Mouse (Mus musculus) midbrain, embryonic 13.5 days (tissue): ENCODE data around the gene Rps18. TPM values are rescaled to one million over a fixed set of nuclear protein-coding genes. Genes with fewer than 3 reads are reported as not detected.

Experiments used
- ATAC-seq: fragments of 200-750 bp; cut with Nextera tagmentation; 2 replicates; pipeline ENCODE4 v1.8.0; 2017; ENCODE audit warnings: mild to moderate bottlenecking, moderate TSS enrichment, moderate library complexity
- H3K27ac ChIP-seq: fragments of 300-500 bp; sonication (generic); 2 replicates; pipeline ENCODE4 v1.5.1; 2015; ENCODE audit warnings: inconsistent platforms, mild to moderate bottlenecking, moderate library complexity
- H3K27me3 ChIP-seq: fragments of 300-500 bp; sonication (generic); 2 replicates; pipeline ENCODE4 v1.6.1; 2015; ENCODE audit warnings: mild to moderate bottlenecking, inconsistent platforms
- H3K36me3 ChIP-seq: fragments of 300-500 bp; sonication (generic); 2 replicates; pipeline ENCODE4 v1.6.1; 2015; ENCODE audit warnings: mild to moderate bottlenecking, inconsistent platforms
- H3K4me1 ChIP-seq: fragments of 300-500 bp; sonication (generic); replicated peaks from 2 replicates; pipeline ENCODE4 v1.6.1; 2015; ENCODE audit warnings: inconsistent platforms
- H3K4me2 ChIP-seq: fragments of 300-500 bp; sonication (generic); replicated peaks from 2 replicates; pipeline ENCODE4 v1.6.1; 2015; ENCODE audit warnings: moderate library complexity, mild to moderate bottlenecking, inconsistent platforms
- H3K4me3 ChIP-seq: fragments of 300-500 bp; sonication (generic); replicated peaks from 2 replicates; pipeline ENCODE4 v1.5.1; 2015; ENCODE audit warnings: mild to moderate bottlenecking, inconsistent platforms
- H3K9ac ChIP-seq: fragments of 300-500 bp; sonication (generic); replicated peaks from 2 replicates; pipeline ENCODE4 v1.6.1; 2015; ENCODE audit warnings: mild to moderate bottlenecking, inconsistent platforms
- H3K9me3 ChIP-seq: fragments of 300-500 bp; sonication (generic); 2 replicates; pipeline ENCODE4 v1.6.1; 2016; ENCODE audit warnings: mild to moderate bottlenecking, inconsistent platforms
- whole genome bisulfite sequencing: fragments of 180-500 bp; shearing (Covaris S2); methylation state at CpG from one replicate; pipeline ENCODE4 v1.1.7; 2015; 5-methylcytosine and 5-hydroxymethylcytosine counted together
- polyA plus RNA-seq: library from polyadenylated mRNA; unstranded; fragments of >200 nt; fragmentation: Nextera tagmentation; extraction: Ambion mirVana; gene quantifications from 2 replicates; pipeline ENCODE4 v1.2.1, GENCODE M21; 2015

Rps18 gene
- polyA plus RNA-seq, 1 experiment from 2014 or later: 949 TPM

DNA sequence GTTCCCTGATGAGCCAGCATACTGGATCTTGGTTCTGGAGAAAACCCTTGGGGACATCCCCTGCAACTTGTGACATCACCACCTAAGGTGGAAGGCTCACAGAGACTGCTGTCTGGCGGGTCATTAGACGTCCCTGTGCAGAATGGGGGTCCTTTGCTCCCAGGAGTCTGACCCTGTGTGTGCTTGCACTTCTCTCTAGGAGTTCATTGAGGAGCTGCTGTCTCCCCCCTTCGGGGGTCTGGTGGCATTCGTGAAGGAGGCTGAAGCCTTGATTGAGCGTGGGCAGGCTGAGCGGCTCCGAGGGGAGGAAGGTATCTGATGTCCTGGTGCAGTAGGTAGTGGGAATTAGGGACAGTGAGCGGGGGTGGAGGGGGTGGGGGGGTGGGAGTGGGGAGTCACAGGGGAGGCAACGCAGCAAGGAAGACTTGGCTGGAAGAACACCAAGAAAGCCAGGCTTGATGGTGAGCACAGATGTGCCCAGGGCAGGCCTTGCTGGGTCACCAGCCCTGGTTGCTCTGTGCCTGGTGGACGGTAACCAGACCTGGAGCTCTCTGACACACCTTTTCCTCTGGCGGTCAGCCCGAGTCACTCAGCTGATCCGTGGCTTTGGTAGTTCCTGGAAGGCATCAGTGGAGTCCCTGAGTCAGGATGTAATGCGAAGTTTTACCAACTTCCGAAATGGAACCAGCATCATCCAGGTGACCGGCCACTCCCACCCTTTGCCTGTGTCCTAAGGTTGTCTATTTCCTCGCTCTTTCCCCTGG lies 9.5 kb upstream of the Rps18 start:
- peaks cover 60% of the 10 kb centered on the region for H3K36me3 ChIP-seq
- H3K4me1 ChIP-seq: no peaks in the 10 kb centered on the region
- ATAC-seq: no peak
- H3K4me2 ChIP-seq: no peak overlapping the region
- H3K27me3 ChIP-seq: no peaks in the 10 kb centered on the region
- no peak overlapping the region for H3K4me3 ChIP-seq
- WGBS: 93% methylated on average over 17 of the region's 17 CpGs
- no peaks in the 10 kb centered on the region for H3K9me3 ChIP-seq
- no peak overlapping the region for H3K9ac ChIP-seq
- H3K27ac ChIP-seq: no peak overlapping the region

DNA sequence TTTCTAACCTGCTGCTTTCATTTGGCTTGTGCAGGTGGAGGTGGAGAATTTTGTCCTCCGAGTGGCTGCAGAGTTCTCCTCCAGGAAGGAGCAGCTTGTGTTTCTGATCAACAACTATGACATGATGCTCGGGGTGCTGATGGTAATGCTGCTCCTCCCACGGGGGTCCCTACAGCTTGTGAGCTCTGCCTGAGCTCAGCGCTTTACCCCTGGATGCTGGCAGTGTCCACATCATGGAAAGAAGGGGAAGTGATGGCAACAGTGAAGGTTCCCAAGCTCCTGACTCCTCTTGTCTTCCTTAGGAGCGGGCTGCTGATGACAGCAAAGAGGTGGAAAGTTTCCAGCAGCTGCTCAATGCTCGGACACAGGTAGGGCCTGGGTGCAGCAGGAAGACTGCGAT lies 7.1 kb upstream of the Rps18 start:
- no peaks in the 10 kb centered on the region for H3K27me3 ChIP-seq
- H3K9me3 ChIP-seq: no peaks in the 10 kb centered on the region
- no peak overlapping the region for H3K9ac ChIP-seq
- H3K4me1 ChIP-seq: peaks cover 3% of the 10 kb centered on the region
- no peak overlapping the region for H3K4me3 ChIP-seq
- ATAC-seq: no peak
- H3K4me2 ChIP-seq: no peak overlapping the region
- no peak overlapping the region for H3K27ac ChIP-seq
- H3K36me3 ChIP-seq: peaks cover 84% of the 10 kb centered on the region
- WGBS: 97% methylated on average over 7 of the region's 7 CpGs

DNA sequence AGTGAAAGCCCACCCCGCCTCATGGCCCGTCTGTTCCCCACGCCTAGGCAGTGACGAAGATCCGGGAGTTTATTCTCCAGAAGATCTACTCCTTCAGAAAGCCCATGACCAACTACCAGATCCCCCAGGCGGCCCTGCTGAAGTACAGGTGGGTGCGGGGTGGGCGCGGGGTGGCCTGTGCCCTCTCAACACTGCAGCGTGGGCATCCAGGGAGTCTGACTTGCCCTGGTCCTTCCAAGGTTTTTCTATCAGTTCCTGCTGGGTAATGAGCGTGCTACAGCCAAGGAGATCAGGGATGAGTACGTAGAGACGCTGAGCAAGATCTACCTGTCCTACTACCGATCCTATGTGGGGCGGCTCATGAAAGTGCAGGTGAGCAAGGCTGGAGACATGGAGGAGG lies 4.1 kb upstream of the Rps18 start:
- peaks cover 69% of the 10 kb centered on the region for H3K36me3 ChIP-seq
- no peak for ATAC-seq
- WGBS: 96% methylated on average over 15 of the region's 15 CpGs

DNA sequence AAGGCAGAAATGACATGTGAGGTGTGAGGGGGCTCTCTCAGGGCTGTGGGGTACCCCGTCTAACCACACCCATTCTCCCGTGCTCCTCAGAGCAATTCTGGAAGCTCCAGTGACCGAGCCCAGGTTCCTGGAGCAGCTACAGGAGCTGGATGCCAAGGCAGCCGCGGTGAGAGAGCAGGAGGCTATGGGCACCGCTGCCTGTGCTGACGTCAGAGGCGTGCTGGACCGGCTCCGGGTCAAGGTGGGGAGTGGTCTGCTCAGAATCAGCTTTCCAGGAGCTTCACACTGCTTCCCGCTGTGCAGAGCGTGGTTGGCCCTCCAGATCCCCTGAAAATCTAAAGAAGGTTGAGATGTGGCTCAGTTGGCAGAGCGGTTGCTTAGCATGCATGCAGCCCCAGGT lies 3.3 kb upstream of the Rps18 start:
- ATAC-seq: no peak
- Histone ChIP-seq H3K36me3 (peaks cover 66% of the 10 kb centered on the region), H3K4me2 (no peak overlapping the region), H3K9me3 (no peaks in the 10 kb centered on the region), H3K4me3 (no peak overlapping the region), H3K27me3 (no peaks in the 10 kb centered on the region), H3K9ac (no peak overlapping the region), H3K4me1 (peaks cover 26% of the 10 kb centered on the region), H3K27ac (no peak overlapping the region)
- WGBS: 96% methylated on average over 13 of the region's 13 CpGs

More for the DNA sequence above, 4.1 kb upstream of the Rps18 start:
- peaks cover 18% of the 10 kb centered on the region for H3K4me1 ChIP-seq
- no peaks in the 10 kb centered on the region for H3K27me3 ChIP-seq
- H3K4me2 ChIP-seq: no peak overlapping the region
- no peak overlapping the region for H3K27ac ChIP-seq
- 0 out of 2 replicates have a peak overlapping the region, but pooled peaks have one; percentile 19 for H3K9ac ChIP-seq
- no peak overlapping the region for H3K4me3 ChIP-seq
- H3K9me3 ChIP-seq: no peaks in the 10 kb centered on the region

DNA sequence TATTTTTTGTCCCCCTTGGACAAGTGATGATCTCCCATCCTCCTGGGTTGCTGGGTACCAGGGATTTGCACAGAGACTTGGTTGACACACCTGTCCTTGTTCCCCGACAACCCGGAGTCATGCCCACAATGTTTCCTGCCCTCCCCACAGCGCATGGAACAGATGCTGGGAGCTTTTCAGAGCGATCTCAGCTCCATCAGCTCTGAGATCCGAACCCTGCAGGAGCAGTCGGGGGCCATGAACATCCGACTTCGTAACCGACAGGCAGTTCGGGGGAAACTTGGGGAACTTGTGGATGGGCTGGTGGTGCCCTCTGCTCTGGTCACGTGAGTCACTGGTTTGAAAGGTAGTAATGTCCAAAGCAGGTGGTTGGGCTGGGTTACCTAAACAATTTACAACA lies 2.6 kb upstream of the Rps18 start:
- no peak for ATAC-seq
- peaks cover 65% of the 10 kb centered on the region for H3K36me3 ChIP-seq

DNA sequence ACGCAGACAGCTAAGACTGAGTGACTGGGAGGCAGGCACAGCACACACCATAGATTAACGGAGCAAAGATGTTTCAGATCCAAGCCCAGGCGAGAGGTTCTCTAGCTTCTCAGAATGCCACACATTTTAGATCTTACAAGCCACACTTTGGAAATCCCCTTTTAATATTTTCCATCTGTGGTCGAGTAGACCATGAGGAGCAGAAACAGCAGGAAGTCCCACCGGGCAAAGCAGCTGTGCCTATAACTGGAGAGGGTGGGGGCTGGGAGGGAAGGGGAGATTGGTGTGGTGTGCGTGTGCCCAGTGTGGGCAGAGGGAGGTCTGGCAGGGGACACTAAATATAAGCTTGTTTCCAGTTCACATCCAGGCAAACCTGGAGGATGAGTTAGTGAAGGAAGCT lies 1.7 kb upstream of the Rps18 start:
- Histone ChIP-seq H3K4me1 (peaks cover 42% of the 10 kb centered on the region), H3K27me3 (no peaks in the 10 kb centered on the region), H3K36me3 (peaks cover 65% of the 10 kb centered on the region), H3K4me2 (no peak overlapping the region), H3K9ac (no peak overlapping the region), H3K9me3 (no peaks in the 10 kb centered on the region), H3K27ac (no peak overlapping the region), H3K4me3 (no peak overlapping the region)
- ATAC-seq: no peak
- WGBS: 91% methylated on average over 6 of the region's 6 CpGs

More for the DNA sequence above, 2.6 kb upstream of the Rps18 start:
- Histone ChIP-seq H3K4me1 (peaks cover 33% of the 10 kb centered on the region), H3K9me3 (no peaks in the 10 kb centered on the region), H3K4me3 (no peak overlapping the region), H3K27ac (no peak overlapping the region), H3K4me2 (no peak overlapping the region), H3K9ac (no peak overlapping the region), H3K27me3 (no peaks in the 10 kb centered on the region)
- WGBS: 93% methylated on average over 11 of the region's 11 CpGs

DNA sequence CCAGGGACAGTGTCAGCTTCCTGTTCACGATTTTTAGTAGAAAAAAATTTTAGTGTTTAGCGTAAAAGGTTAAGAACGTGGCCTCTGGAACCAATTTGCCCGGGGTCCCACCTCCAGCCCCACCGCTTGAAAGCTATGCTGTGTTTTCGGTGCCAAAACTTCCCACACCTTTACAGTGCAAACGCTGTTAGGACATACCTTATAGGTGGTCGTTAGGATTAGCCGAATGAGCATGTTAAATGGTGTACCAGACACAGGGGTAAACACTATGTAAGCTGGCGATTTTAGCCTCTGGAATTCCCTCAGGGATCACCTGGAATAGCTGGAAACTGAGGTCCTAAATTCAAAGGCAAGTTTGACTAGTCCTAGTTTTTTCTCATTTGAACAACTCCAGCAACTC lies 535 bp upstream of the Rps18 start:
- H3K27ac ChIP-seq: peak overlapping the region; percentile 90
- peak overlapping the region; percentile 87 for H3K4me2 ChIP-seq
- H3K27me3 ChIP-seq: no peaks in the 10 kb centered on the region
- H3K9me3 ChIP-seq: no peaks in the 10 kb centered on the region
- 12% methylated on average over 10 of the region's 10 CpGs for WGBS
- no peak for ATAC-seq
- peaks cover 54% of the 10 kb centered on the region for H3K4me1 ChIP-seq
- peak overlapping the region; percentile 85 for H3K4me3 ChIP-seq
- peaks cover 64% of the 10 kb centered on the region for H3K36me3 ChIP-seq
- peak overlapping the region; percentile 89 for H3K9ac ChIP-seq

DNA sequence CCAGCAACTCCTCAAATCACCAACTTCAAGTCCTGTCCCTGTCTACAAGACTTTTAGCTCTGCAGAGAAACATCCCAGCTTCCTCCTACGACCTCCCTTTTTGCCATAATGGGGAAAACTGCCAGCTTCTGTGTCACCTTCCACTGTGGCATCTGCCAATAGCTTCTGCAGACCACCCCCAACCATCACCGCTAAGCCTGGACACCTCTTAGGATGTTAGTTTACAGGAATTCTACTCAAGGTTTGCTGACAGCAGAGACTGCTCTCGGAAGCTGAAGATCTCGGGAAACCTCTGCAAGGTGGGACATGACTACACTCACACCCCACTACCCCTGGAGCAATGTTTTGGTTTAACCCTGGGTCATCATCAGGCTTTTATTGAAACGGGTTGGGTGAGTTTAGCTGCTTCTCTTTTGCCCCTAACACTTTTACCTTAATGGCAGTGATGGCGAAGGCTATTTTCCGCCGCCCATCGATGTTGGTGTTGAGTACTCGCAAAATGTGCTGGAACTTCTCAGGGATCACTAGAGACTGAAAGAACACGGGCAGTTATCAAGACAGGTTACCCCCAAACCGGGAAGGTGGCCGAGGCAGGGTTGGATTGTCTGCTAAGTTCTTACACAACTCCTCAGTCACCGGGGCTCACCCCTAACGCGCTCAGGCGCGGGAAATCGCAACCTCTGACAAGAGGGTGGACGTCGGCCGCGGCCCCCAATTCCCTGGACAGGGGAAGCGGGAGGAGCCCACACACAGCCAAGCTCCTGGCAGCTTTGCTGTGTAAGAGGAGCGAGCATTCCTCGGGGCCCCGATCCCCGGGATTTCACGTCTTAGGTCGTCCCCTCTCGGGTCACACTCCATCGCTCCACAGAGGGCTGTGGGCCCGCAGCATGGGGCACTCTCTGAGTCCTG lies 901 bp downstream of the Rps18 start:
- Histone ChIP-seq H3K9ac (peak overlapping the region; percentile 96), H3K27ac (peak overlapping the region; percentile 88), H3K4me2 (peak overlapping the region; percentile 81), H3K4me1 (peaks cover 68% of the 10 kb centered on the region), H3K4me3 (peak overlapping the region; percentile 85), H3K9me3 (no peaks in the 10 kb centered on the region), H3K36me3 (peaks cover 52% of the 10 kb centered on the region), H3K27me3 (no peaks in the 10 kb centered on the region)
- peak; percentile 51; the same call in 1 of the 2 replicates for ATAC-seq
- under 1% methylated on average over 33 of the region's 33 CpGs for WGBS

DNA sequence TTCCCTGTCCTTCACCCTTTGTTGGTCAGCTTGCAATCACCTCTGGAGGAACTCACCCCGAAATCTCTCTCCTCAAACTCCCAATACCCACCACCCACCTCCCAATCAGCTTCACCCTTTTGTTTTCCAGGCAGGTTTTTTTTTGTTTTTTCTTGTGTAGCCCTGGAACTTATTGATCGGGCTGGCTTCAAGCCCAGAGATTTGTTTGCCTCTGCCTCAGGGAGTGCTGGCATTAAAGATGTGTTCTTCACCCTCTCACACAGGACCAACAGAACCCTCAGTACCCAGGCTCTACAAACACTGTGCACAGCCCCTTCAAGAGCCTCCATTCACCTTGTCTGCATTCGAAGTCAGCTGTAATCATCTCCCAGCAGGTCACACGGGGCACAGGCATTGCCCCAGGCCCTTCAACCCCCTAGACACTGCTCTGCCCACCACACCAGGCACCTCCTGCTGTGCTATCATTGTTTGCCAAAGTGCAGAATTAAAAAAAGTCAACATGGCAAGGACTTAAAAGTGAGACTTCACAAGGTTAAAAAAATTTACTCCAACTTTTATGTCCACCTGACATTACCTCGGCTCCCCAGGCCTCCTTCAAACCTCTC lies 1.7 kb downstream of the Rps18 start:
- Histone ChIP-seq H3K9me3 (no peaks in the 10 kb centered on the region), H3K9ac (peak overlapping the region; percentile 96), H3K4me1 (peaks cover 77% of the 10 kb centered on the region), H3K36me3 (peaks cover 52% of the 10 kb centered on the region), H3K4me2 (peak overlapping the region; percentile 81), H3K4me3 (peak overlapping the region; percentile 85), H3K27ac (no peak overlapping the region), H3K27me3 (no peaks in the 10 kb centered on the region)
- WGBS: 39% methylated on average over 5 of the region's 5 CpGs
- ATAC-seq: no peak

DNA sequence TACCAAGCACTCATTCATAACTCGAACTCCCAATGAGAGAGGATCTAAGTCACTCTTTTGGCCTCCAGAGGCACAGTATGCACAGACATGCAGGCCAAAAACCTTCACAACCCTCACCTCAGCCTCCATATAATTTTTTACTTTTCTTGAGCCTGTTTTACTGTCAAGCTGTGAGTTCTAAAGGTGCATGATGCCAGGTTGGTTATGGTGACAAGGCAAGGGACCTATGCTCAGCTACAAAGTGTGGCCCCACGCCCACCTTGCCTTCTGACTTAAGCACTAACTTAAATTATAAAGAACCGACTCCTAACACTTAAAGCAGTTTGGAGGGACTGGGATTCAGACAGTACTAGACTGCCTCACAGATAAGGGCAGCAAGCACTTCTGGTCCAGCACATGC lies 2.5 kb downstream of the Rps18 start:
- H3K27me3 ChIP-seq: no peaks in the 10 kb centered on the region
- no peak overlapping the region for H3K27ac ChIP-seq
- 90% methylated on average over 3 of the region's 3 CpGs for WGBS
- no peaks in the 10 kb centered on the region for H3K9me3 ChIP-seq
- H3K4me2 ChIP-seq: peak overlapping the region; percentile 81; the same call in 1 of the 2 replicates
- ATAC-seq: no peak
- peak overlapping the region; percentile 32; the same call in 1 of the 2 replicates for H3K9ac ChIP-seq
- H3K4me1 ChIP-seq: peaks cover 81% of the 10 kb centered on the region
- peak overlapping the region; percentile 8; the same call in 1 of the 2 replicates for H3K4me3 ChIP-seq
- H3K36me3 ChIP-seq: peaks cover 52% of the 10 kb centered on the region

DNA sequence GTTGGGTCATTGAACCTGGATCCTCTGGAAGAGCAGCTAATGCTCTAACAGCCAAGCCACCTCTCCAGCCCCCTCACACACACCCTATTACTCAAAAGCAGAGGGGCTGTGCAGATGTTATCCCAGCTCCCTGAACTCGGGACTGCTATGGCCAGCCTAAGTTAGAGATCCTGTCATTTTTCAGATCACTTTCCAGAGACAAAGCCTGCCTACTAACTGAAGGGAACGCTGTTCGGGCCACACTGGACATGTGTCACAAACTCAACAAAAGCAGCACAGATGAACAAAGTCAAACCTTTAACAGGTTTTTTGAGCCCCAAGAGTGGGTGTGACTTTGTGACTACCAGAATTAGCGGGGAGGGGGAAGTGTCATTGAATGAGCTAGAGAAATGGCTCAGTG lies 2.9 kb downstream of the Rps18 start:
- H3K27me3 ChIP-seq: no peaks in the 10 kb centered on the region
- H3K9me3 ChIP-seq: no peaks in the 10 kb centered on the region
- H3K4me3 ChIP-seq: peak overlapping the region; percentile 8; the same call in 1 of the 2 replicates
- H3K4me2 ChIP-seq: 0 out of 2 replicates have a peak overlapping the region, but pooled peaks have one; percentile 81
- ATAC-seq: no peak
- H3K36me3 ChIP-seq: peaks cover 52% of the 10 kb centered on the region
- H3K27ac ChIP-seq: no peak overlapping the region
- H3K9ac ChIP-seq: peak overlapping the region; percentile 32; the same call in 1 of the 2 replicates
- 82% methylated on average over 4 of the region's 4 CpGs for WGBS
- peaks cover 78% of the 10 kb centered on the region for H3K4me1 ChIP-seq
